Mouse (Mus musculus) midbrain, embryonic 13.5 days (tissue): ENCODE results near the gene Tekt4. TPM values are rescaled to one million over a fixed set of nuclear protein-coding genes. Genes with fewer than 3 reads are reported as not detected.
A peak's percentile ranks its signal among the peaks of the same experiment; 100 is the strongest.

Source experiments
- ATAC-seq: fragments of 200-750 bp; cut with Nextera tagmentation; 2 replicates; pipeline ENCODE4 v1.8.0; 2017; ENCODE audit warnings: mild to moderate bottlenecking, moderate TSS enrichment, moderate library complexity
- H3K27ac ChIP-seq: fragments of 300-500 bp; sonication (generic); 2 replicates; pipeline ENCODE4 v1.5.1; 2015; ENCODE audit warnings: inconsistent platforms, mild to moderate bottlenecking, moderate library complexity
- H3K27me3 ChIP-seq: fragments of 300-500 bp; sonication (generic); 2 replicates; pipeline ENCODE4 v1.6.1; 2015; ENCODE audit warnings: mild to moderate bottlenecking, inconsistent platforms
- H3K36me3 ChIP-seq: fragments of 300-500 bp; sonication (generic); 2 replicates; pipeline ENCODE4 v1.6.1; 2015; ENCODE audit warnings: mild to moderate bottlenecking, inconsistent platforms
- H3K4me1 ChIP-seq: fragments of 300-500 bp; sonication (generic); replicated peaks from 2 replicates; pipeline ENCODE4 v1.6.1; 2015; ENCODE audit warnings: inconsistent platforms
- H3K4me2 ChIP-seq: fragments of 300-500 bp; sonication (generic); replicated peaks from 2 replicates; pipeline ENCODE4 v1.6.1; 2015; ENCODE audit warnings: moderate library complexity, mild to moderate bottlenecking, inconsistent platforms
- H3K4me3 ChIP-seq: fragments of 300-500 bp; sonication (generic); replicated peaks from 2 replicates; pipeline ENCODE4 v1.5.1; 2015; ENCODE audit warnings: mild to moderate bottlenecking, inconsistent platforms
- H3K9ac ChIP-seq: fragments of 300-500 bp; sonication (generic); replicated peaks from 2 replicates; pipeline ENCODE4 v1.6.1; 2015; ENCODE audit warnings: mild to moderate bottlenecking, inconsistent platforms
- H3K9me3 ChIP-seq: fragments of 300-500 bp; sonication (generic); 2 replicates; pipeline ENCODE4 v1.6.1; 2016; ENCODE audit warnings: mild to moderate bottlenecking, inconsistent platforms
- WGBS: fragments of 180-500 bp; shearing (Covaris S2); methylation state at CpG from one replicate; pipeline ENCODE4 v1.1.7; 2015; 5-methylcytosine and 5-hydroxymethylcytosine counted together
- polyA plus RNA-seq: library from polyadenylated mRNA; unstranded; fragments of >200 nt; fragmentation: Nextera tagmentation; extraction: Ambion mirVana; gene quantifications from 2 replicates; pipeline ENCODE4 v1.2.1, GENCODE M21; 2015

Tekt4 gene
- polyA plus RNA-seq, 1 experiment from 2014 or later: 0.81 TPM

DNA sequence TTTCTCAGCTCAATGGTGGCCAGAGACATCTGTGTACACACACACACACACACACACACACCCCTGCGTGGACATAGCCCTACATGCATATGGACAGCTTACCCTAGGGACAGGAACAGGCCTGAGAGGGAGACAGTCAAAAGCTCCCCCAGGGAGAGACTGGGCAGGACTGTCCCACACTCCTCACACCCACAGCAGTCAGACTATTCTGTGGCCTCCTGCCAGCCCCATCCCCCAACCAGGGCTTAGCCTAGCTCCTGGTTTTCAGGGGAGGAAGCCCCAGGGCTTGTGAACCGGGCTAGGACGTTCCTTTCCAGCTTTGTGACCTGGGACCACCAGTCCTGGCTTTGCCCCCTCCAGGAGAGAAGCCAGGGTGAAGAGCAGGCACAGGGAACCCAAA is 38.2 kb upstream of the Tekt4 start:
- Histone ChIP-seq H3K36me3 (no peaks in the 10 kb centered on the region), H3K27ac (peak overlapping the region; percentile 78), H3K4me1 (peaks cover 79% of the 10 kb centered on the region), H3K9ac (peak overlapping the region; percentile 49), H3K27me3 (no peaks in the 10 kb centered on the region), H3K4me2 (peak overlapping the region; percentile 22), H3K9me3 (no peaks in the 10 kb centered on the region), H3K4me3 (no peak overlapping the region)
- WGBS: 13% methylated on average over 3 of the region's 3 CpGs
- ATAC-seq: peak; percentile 25

DNA sequence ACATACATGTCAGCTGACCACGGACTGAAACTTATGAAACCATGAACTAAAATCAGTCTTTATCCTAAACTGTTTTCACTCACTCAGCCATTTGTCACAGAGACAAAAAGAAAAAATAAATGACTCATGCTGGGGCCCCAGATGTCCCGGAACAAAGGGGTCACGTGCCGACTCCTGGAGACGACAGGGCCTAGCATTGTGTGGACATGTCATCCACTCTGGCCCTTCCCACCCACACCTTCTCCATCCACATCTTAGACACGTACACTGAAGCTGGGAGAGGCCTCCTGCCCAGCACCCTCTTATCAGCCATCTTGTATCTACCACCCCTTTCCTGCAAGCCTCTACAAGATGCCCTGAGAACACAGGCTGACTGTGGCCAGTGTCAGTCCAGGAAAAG is 36.4 kb upstream of the Tekt4 start:
- Histone ChIP-seq H3K9me3 (no peaks in the 10 kb centered on the region), H3K9ac (no peak overlapping the region), H3K4me3 (no peak overlapping the region), H3K27ac (peak overlapping the region; percentile 81; the same call in 1 of the 2 replicates), H3K4me1 (peaks cover 77% of the 10 kb centered on the region), H3K36me3 (peaks cover 8% of the 10 kb centered on the region), H3K27me3 (no peaks in the 10 kb centered on the region; the same call in 1 of the 2 replicates), H3K4me2 (no peak overlapping the region)
- no peak for ATAC-seq
- WGBS: 66% methylated on average over 6 of the region's 6 CpGs

DNA sequence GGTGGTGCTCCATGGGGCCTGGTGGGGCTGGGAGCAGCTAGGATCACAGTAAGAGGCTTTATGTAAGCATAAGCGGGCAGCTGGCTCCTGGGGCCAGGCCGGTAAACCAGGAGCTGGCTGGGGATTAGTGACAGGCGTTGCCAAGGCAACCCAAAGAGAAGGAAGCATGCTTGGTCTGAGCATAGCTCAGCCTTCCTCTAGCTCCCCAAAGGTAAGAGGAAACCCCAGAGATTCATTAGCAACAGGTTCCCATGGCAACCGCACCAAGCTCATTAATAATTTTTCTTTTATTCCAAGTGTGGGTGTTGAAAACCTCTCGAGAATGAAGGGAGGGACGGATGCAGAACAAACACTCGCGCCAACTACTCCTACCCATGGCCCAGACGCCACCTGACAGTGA is 35.5 kb upstream of the Tekt4 start:
- H3K27me3 ChIP-seq: no peaks in the 10 kb centered on the region; the same call in 1 of the 2 replicates
- H3K4me3 ChIP-seq: no peak overlapping the region
- peak overlapping the region; percentile 81 for H3K27ac ChIP-seq
- H3K36me3 ChIP-seq: peaks cover 11% of the 10 kb centered on the region
- 9% methylated on average over 9 of the region's 9 CpGs for WGBS
- peak; percentile 74 for ATAC-seq
- no peak overlapping the region for H3K9ac ChIP-seq
- no peaks in the 10 kb centered on the region for H3K9me3 ChIP-seq
- peaks cover 73% of the 10 kb centered on the region for H3K4me1 ChIP-seq
- H3K4me2 ChIP-seq: peak overlapping the region; percentile 33

DNA sequence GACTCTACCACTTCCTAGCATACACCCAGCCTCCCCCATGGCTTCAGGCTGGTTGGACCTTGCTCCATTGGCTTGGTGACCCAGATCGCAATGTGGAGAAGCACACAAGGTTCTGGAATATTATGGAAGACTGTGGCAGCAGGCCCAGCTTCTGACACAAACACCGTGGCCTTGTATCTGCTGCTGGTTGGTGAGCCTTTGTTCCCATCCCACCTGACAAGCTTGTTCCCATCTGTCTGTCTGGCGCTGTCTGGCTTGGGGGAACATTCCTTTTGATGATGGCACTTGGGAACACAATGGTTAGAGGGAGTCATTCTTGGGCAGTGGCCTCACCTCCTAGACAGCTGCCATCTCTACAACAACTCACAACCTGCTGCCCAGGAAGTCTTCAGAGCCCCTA is 33.4 kb upstream of the Tekt4 start:
- H3K27me3 ChIP-seq: no peaks in the 10 kb centered on the region; the same call in 1 of the 2 replicates
- no peaks in the 10 kb centered on the region for H3K9me3 ChIP-seq
- H3K36me3 ChIP-seq: peaks cover 11% of the 10 kb centered on the region
- 98% methylated on average over 3 of the region's 3 CpGs for WGBS
- no peak overlapping the region for H3K4me3 ChIP-seq
- peak overlapping the region; percentile 62; the same call in 1 of the 2 replicates for H3K27ac ChIP-seq
- no peak overlapping the region for H3K4me2 ChIP-seq
- no peak for ATAC-seq
- peaks cover 70% of the 10 kb centered on the region for H3K4me1 ChIP-seq
- H3K9ac ChIP-seq: no peak overlapping the region; the same call in 1 of the 2 replicates

DNA sequence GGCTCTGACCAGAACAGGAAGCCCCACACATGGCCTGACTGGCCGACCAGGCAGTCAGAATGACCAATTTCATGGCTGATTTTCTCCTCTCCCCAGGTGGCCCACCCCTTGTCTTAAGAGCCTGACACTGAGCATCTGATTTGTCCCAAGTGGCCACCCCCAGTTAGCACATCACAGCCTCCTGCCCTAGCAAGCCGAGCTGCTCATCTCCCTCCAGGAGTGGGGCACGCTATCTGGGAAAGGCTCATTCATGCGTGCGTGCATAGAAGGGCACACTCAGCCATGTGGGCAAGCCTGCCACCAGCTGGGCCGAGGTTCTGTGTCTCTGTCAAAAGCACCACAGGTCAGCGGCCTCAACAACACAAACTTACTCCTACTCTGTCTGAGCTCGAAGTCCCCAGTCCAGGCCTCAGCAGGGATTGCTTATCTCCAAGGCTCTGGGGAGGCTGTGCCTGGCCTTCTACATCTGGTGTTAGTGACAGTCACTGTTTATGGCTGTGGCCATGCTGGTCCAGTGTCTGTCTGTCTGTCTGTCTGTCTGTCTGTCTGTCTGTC is 29.8 kb upstream of the Tekt4 start:
- Histone ChIP-seq H3K4me3 (no peak overlapping the region), H3K27me3 (peaks cover 17% of the 10 kb centered on the region), H3K36me3 (peaks cover 17% of the 10 kb centered on the region), H3K4me1 (peaks cover 55% of the 10 kb centered on the region), H3K4me2 (no peak overlapping the region), H3K9ac (no peak overlapping the region), H3K27ac (no peak overlapping the region), H3K9me3 (no peaks in the 10 kb centered on the region)
- WGBS: 23% methylated on average over 8 of the region's 8 CpGs
- no peak for ATAC-seq

DNA sequence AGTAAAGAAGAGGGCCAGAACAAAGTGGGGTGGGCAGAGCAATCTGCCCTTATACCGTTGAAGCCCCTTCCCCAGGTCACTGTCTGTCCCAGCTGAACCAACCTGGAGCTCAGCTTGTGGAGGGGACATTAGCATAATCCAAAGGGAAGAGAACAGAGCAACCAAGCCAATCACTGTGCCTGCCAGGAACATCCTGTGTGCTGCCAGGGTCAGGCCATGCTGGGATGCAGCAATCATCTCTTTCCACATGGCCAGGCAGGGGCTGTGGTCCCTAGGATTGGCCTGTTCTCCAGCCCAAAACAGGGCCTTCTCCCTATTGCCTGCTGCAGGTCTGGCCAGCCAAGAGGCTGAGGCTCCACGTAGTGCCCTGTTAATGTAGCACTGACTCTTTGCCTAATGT is 28.4 kb upstream of the Tekt4 start:
- Histone ChIP-seq H3K4me3 (no peak overlapping the region), H3K4me1 (peaks cover 55% of the 10 kb centered on the region), H3K4me2 (no peak overlapping the region), H3K27me3 (peaks cover 25% of the 10 kb centered on the region), H3K9ac (peak overlapping the region; percentile 36; the same call in 1 of the 2 replicates), H3K27ac (no peak overlapping the region), H3K9me3 (no peaks in the 10 kb centered on the region), H3K36me3 (peaks cover 17% of the 10 kb centered on the region)
- 69% methylated on average over 2 of the region's 2 CpGs for WGBS
- ATAC-seq: no peak

DNA sequence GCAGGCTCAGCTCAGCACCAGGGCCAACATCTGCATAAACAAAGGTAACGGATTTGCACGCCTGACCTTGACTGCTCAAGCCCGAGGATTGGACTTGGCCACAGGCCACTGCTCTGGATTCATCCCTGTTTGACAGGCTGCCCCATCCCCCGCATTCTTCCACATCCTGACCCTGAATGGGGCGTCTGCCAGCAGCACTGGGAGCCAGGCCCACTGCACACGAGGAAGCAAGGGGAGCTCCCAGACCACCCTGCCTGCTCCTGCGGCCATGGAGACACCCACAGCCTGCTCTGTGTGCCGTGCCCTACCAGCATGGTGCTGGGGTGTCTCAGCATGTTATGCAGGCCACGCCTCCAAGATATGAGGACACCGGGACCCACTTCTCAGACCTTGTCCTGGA is 27.0 kb upstream of the Tekt4 start:
- H3K9me3 ChIP-seq: no peaks in the 10 kb centered on the region
- H3K4me1 ChIP-seq: peaks cover 65% of the 10 kb centered on the region
- peak; percentile 35; the same call in 1 of the 2 replicates for ATAC-seq
- H3K4me2 ChIP-seq: peak overlapping the region; percentile 22; the same call in 1 of the 2 replicates
- H3K27me3 ChIP-seq: peaks cover 38% of the 10 kb centered on the region
- H3K4me3 ChIP-seq: no peak overlapping the region
- H3K9ac ChIP-seq: no peak overlapping the region
- H3K27ac ChIP-seq: peak overlapping the region; percentile 30
- WGBS: 29% methylated on average over 10 of the region's 10 CpGs
- peaks cover 12% of the 10 kb centered on the region for H3K36me3 ChIP-seq

DNA sequence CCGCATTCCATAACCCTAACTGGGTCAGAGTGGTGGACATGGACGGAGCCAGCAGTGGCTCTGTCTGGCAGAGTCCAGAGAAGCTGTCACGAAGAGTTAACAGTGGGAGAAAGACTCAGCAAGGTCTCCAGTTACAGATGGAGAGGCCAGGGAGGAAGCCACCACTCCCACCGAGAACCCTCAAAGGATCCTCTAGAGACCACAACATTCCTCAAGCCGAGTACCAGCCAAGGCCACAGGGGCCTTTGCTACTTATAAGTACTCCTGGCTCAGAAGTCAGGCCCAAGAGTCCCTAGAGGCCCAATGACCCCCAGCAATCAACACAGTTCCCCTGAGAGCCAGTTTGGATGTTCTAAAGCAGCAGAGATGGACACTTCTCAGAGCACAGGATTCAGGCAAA is 25.2 kb upstream of the Tekt4 start:
- Histone ChIP-seq H3K27me3 (peaks cover 38% of the 10 kb centered on the region), H3K9ac (no peak overlapping the region), H3K4me1 (peaks cover 74% of the 10 kb centered on the region), H3K4me2 (no peak overlapping the region), H3K9me3 (no peaks in the 10 kb centered on the region), H3K36me3 (peaks cover 6% of the 10 kb centered on the region; the same call in 1 of the 2 replicates), H3K4me3 (no peak overlapping the region), H3K27ac (no peak overlapping the region)
- WGBS: 58% methylated on average over 5 of the region's 5 CpGs
- no peak for ATAC-seq

DNA sequence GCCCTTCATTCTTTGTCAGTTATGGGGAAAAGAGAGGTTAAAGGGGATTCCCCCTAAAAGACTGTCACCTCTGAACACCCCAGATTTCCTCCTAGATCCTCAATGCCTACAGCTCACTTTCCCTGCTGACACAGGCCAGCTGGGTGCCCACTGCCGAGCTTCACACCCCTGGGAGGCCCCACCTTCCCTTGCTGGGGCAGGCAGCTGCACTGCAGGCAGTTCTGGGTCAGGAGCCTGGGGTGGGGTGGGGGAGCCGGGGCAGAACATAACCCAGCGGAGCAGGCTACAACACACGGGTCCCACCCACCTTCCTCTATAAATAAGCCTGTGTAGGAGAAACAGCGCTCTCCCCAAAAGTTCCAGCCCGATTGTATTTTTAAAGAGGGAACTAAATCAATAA is 24.5 kb upstream of the Tekt4 start:
- no peak for ATAC-seq
- WGBS: 52% methylated on average over 6 of the region's 6 CpGs
- Histone ChIP-seq H3K9ac (no peak overlapping the region), H3K27me3 (peaks cover 39% of the 10 kb centered on the region), H3K27ac (no peak overlapping the region), H3K4me3 (no peak overlapping the region), H3K36me3 (peaks cover 6% of the 10 kb centered on the region; the same call in 1 of the 2 replicates), H3K4me2 (peak overlapping the region; percentile 5; the same call in 1 of the 2 replicates), H3K9me3 (no peaks in the 10 kb centered on the region), H3K4me1 (peaks cover 74% of the 10 kb centered on the region)

DNA sequence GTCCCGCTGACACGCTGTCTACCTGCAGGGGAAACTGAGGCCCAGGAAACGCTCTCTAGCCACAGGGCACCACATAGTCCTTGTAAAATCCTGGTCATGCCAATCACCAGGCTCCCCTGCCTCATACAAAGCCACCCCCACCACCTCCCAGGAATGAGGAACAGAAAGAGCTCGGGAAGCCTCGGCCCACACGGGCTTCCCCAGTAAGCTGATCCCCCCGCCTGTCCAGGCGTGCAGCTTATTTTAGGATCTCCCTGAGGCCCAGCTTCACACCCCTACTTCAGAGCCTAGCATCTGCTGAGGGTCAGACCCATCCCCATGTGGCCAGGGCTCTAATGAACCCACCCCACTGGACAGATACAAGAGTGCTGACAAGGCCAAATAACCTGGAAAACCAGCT is 23.9 kb upstream of the Tekt4 start:
- ATAC-seq: no peak
- Histone ChIP-seq H3K4me3 (peak overlapping the region; percentile 81; the same call in 1 of the 2 replicates), H3K4me2 (peak overlapping the region; percentile 87), H3K9ac (peak overlapping the region; percentile 54; the same call in 1 of the 2 replicates), H3K9me3 (no peaks in the 10 kb centered on the region), H3K27me3 (peaks cover 45% of the 10 kb centered on the region), H3K36me3 (peaks cover 6% of the 10 kb centered on the region; the same call in 1 of the 2 replicates), H3K27ac (no peak overlapping the region), H3K4me1 (peaks cover 68% of the 10 kb centered on the region)
- WGBS: 42% methylated on average over 8 of the region's 8 CpGs

DNA sequence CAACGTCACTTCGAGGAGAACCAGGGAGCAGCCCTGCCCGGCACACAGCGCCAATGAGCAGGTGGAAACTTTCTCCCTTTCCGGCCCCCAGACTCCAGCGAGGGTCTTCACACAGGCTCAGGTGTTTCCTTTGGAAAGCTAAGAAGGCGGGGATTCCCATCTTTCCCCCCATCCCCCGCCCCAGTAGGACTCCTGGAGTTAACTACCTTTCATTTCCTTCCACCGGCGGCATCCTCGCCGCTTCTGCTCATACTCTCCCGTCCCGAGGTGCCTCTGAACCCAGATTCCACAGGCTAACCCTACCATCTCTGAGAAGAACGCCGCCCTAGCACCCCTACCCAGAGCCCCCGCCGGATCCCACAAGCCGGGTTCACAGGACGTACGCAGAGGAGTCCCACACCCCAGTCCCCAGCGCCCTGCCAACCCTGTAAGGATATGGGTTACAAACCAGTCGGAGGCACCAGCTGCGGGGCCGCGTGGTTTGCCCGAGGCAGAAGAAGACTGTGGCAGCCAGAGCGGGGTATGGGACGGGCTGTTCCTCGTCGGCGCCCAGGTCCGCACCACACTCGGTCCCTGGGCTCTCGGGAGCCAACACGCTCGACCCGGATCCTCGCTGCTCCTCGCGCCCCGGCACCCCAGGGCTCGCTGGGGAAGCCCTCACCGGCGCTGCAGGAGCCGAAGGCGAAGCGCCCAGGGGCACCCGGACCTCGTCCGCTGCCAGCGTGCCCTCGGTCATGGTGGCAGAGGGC is 21.8 kb upstream of the Tekt4 start:
- Histone ChIP-seq H3K36me3 (peaks cover 6% of the 10 kb centered on the region; the same call in 1 of the 2 replicates), H3K9ac (peak overlapping the region; percentile 90), H3K4me1 (peaks cover 47% of the 10 kb centered on the region), H3K27me3 (peaks cover 51% of the 10 kb centered on the region), H3K4me2 (peak overlapping the region; percentile 87), H3K4me3 (peak overlapping the region; percentile 81), H3K27ac (peak overlapping the region; percentile 82), H3K9me3 (no peaks in the 10 kb centered on the region)
- under 1% methylated on average over 53 of the region's 53 CpGs for WGBS
- ATAC-seq: peak; percentile 8; the same call in 1 of the 2 replicates

DNA sequence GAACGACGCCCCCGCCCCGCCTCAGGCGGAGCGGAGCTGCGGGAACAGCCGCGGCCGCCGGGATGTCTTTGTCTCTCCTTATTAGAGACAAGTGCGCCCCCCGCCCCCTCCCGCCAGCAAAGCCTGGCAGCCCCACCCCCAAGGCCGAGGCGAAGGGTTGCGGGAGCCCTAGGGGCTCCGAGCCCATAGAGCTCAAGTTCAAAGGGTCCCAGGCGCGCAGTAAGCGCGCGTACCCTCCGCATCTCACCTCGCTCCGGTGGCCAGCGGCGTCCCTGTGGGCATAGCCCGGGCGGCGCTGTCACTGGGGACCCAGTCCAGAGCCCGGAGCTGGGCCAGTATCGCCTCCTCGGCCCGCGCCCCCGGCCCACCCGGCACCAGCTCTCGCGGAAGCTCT is 21.2 kb upstream of the Tekt4 start:
- Histone ChIP-seq H3K9ac (peak overlapping the region; percentile 90), H3K4me2 (peak overlapping the region; percentile 87), H3K4me1 (peaks cover 44% of the 10 kb centered on the region), H3K9me3 (no peaks in the 10 kb centered on the region), H3K27ac (peak overlapping the region; percentile 82), H3K4me3 (peak overlapping the region; percentile 81), H3K27me3 (peaks cover 50% of the 10 kb centered on the region), H3K36me3 (peaks cover 5% of the 10 kb centered on the region; the same call in 1 of the 2 replicates)
- under 1% methylated on average over 40 of the region's 40 CpGs for WGBS
- ATAC-seq: peak; percentile 62
